Mouse (Mus musculus) gastrocnemius, adult 8-10 months (tissue): ENCODE measurements around the gene Hes7. TPM values are rescaled to one million over a fixed set of nuclear protein-coding genes. Genes with fewer than 3 reads are reported as not detected.
"Not testable (repeated sequence)": the region's sequence is repeated elsewhere in the genome, so short reads cannot be mapped to it uniquely, and the experiment has no call there.

Source experiments
- DNase-seq, 2 experiments: peaks; one replicate each; pipeline ENCODE4 v3.0.0; 2022; ENCODE audit warnings: low spot score in 2 of 2
- total RNA-seq, 4 experiments: library from RNA; stranded (reverse); gene quantifications; 2 replicates each; pipeline ENCODE4 v1.2.4; 2022

Gene Hes7
- total RNA-seq, 4 experiments from 2014 or later = not detected

- DNase-seq = peak; percentile 83 to 89
These were observed 31.9 kb upstream of the Hes7 start, which contains the start of gene Vamp2 for GRCm38 (mm10) chr11:69088103-69088855. TSS of gene Vamp2 (plus strand) at chr11:69088490.

GRCm38 (mm10) chr11:69088856-69089615, 31.2 kb upstream of the Hes7 start:
- DNase-seq = no peak

GRCm38 (mm10) chr11:69089616-69090290, 30.5 kb upstream of the Hes7 start:
- no peak for DNase-seq

- no peak for DNase-seq
These were observed 29.8 kb upstream of the Hes7 start for GRCm38 (mm10) chr11:69090367-69090766.

- DNase-seq = no peak
These were observed 28.4 kb upstream of the Hes7 start for GRCm38 (mm10) chr11:69091566-69092385.

- peak; percentile 86 for DNase-seq
These were observed 27.8 kb upstream of the Hes7 start for GRCm38 (mm10) chr11:69092386-69092751.

- DNase-seq = no peak
These were observed 27.3 kb upstream of the Hes7 start for GRCm38 (mm10) chr11:69092871-69093270.

GRCm38 (mm10) chr11:69093856-69094255, 26.3 kb upstream of the Hes7 start:
- DNase-seq = not testable (repeated sequence)

GRCm38 (mm10) chr11:69094697-69095429, 25.3 kb upstream of the Hes7 start, which contains the start of gene Per1:
TSS of gene Per1 (plus strand) at chr11:69095217.
- DNase-seq = peak; percentile 100

- DNase-seq = no peak
These were observed 24.5 kb upstream of the Hes7 start for GRCm38 (mm10) chr11:69095511-69096231.

- no peak for DNase-seq
These were observed 23.7 kb upstream of the Hes7 start for GRCm38 (mm10) chr11:69096360-69096986.

GRCm38 (mm10) chr11:69096987-69097900, 23.0 kb upstream of the Hes7 start:
- peak; percentile 100 for DNase-seq

- DNase-seq = no peak
These were observed 22.0 kb upstream of the Hes7 start for GRCm38 (mm10) chr11:69098039-69098761.

GRCm38 (mm10) chr11:69098762-69099091, 21.5 kb upstream of the Hes7 start:
- DNase-seq = peak; percentile 98

GRCm38 (mm10) chr11:69099177-69099914, 20.9 kb upstream of the Hes7 start:
- peak; percentile 79 to 84 for DNase-seq

GRCm38 (mm10) chr11:69099915-69100345, 20.3 kb upstream of the Hes7 start:
- DNase-seq = peak; percentile 92 to 93
